Mouse (Mus musculus) erythroblast, embryonic 14.5 days (primary cell): Measurements from ENCODE around the gene Sgk1.

Experiments used
- GATA1 ChIP-seq: IDR thresholded peaks from 2 replicates; pipeline ENCODE4 v1.6.1; 2012; ENCODE audit warnings: low read length, inconsistent platforms, mixed read lengths
- TAL1 ChIP-seq: IDR thresholded peaks from 3 replicates; pipeline ENCODE4 v1.6.1; 2012; ENCODE audit warnings: low read length, inconsistent platforms, mixed read lengths

- no peak for TF ChIP-seq GATA1
- no peak for TF ChIP-seq TAL1
These were observed 36.8 kb downstream of the Sgk1 start for GRCm38 (mm10) chr10:21918750-21919145.
